Mouse (Mus musculus) kidney, postnatal 0 days (tissue): ENCODE results near the gene H2-D1. TPM values are rescaled to one million over a fixed set of nuclear protein-coding genes. Genes with fewer than 3 reads are reported as not detected.

Source experiments
- ATAC-seq: fragments of 200-750 bp; cut with Nextera tagmentation; replicated peaks from 2 replicates; pipeline ENCODE4 v1.8.0; 2017; ENCODE audit warnings: low read depth, moderate number of reproducible peaks, moderate TSS enrichment, moderate library complexity; ENCODE audit not compliant: low FRiP score
- DNase-seq: peaks from one replicate; pipeline ENCODE4 v3.0.0-alpha.2; 2016; ENCODE audit warnings: low spot score
- H3K27ac ChIP-seq: fragments of 300-500 bp; sonication (generic); 2 replicates; pipeline ENCODE4 v1.5.1; 2014; ENCODE audit warnings: mild to moderate bottlenecking
- H3K27me3 ChIP-seq: fragments of 300-500 bp; sonication (generic); 2 replicates; pipeline ENCODE4 v1.6.1; 2014; ENCODE audit warnings: low read length, mixed read lengths; ENCODE audit not compliant: insufficient read depth
- H3K36me3 ChIP-seq: fragments of 300-500 bp; sonication (generic); 2 replicates; pipeline ENCODE4 v1.6.1; 2014; ENCODE audit warnings: low read length, mixed read lengths; ENCODE audit not compliant: insufficient read depth
- H3K4me1 ChIP-seq: fragments of 300-500 bp; sonication (generic); replicated peaks from 2 replicates; pipeline ENCODE4 v1.6.1; 2014; ENCODE audit warnings: antibody characterized with exemption, low read length, mixed read lengths; ENCODE audit not compliant: insufficient read depth
- H3K4me2 ChIP-seq: fragments of 300-500 bp; sonication (generic); 2 replicates; pipeline ENCODE4 v1.6.1; 2014; ENCODE audit warnings: mild to moderate bottlenecking, low read length, moderate library complexity, mixed read lengths
- H3K4me3 ChIP-seq: fragments of 300-500 bp; sonication (generic); replicated peaks from 2 replicates; pipeline ENCODE4 v1.5.1; 2014; ENCODE audit warnings: low read depth, low read length
- H3K9ac ChIP-seq: fragments of 300-500 bp; sonication (generic); 2 replicates; pipeline ENCODE4 v1.6.1; 2014; ENCODE audit warnings: low read depth, low read length
- H3K9me3 ChIP-seq: fragments of 300-500 bp; sonication (generic); replicated peaks from 2 replicates; pipeline ENCODE4 v1.6.1; 2016; ENCODE audit warnings: low read length, inconsistent platforms, mixed read lengths
- CTCF ChIP-seq: IDR thresholded peaks from 2 replicates; pipeline ENCODE4 v1.5.1; 2016; ENCODE audit warnings: antibody characterized with exemption, low read depth, mild to moderate bottlenecking, moderate library complexity
- WGBS: fragments of 180-500 bp; shearing (Covaris S2); extraction: QIAGEN DNeasy Blood & Tissue Kit; methylation state at CpG from one replicate; pipeline ENCODE4 v1.1.7; 2014; 5-methylcytosine and 5-hydroxymethylcytosine counted together
- polyA plus RNA-seq: library from polyadenylated mRNA; unstranded; fragments of >200 nt; fragmentation: Nextera tagmentation; extraction: Ambion mirVana; gene quantifications from 2 replicates; pipeline ENCODE4 v1.2.1, GENCODE M21; 2015

H2-D1 gene
- polyA plus RNA-seq, 1 experiment from 2014 or later: 111 TPM

- no peaks in the 10 kb centered on the region for H3K9me3 ChIP-seq
- no peak overlapping the region for H3K4me2 ChIP-seq
- peaks cover 75% of the 10 kb centered on the region for H3K36me3 ChIP-seq
- H3K4me1 ChIP-seq: no peaks in the 10 kb centered on the region; the same call in 1 of the 2 replicates
- WGBS: 85% methylated on average over 3 of the region's 3 CpGs
- no peak overlapping the region for H3K27ac ChIP-seq
- H3K4me3 ChIP-seq: no peak overlapping the region
- H3K27me3 ChIP-seq: no peaks in the 10 kb centered on the region
- no peak for ATAC-seq
- TF ChIP-seq CTCF: no peak
- no peak overlapping the region for H3K9ac ChIP-seq
- DNase-seq: no peak
Observed at GRCm38 (mm10) chr17:35250348-35251120, 12.0 kb upstream of the H2-D1 start.

- no peak overlapping the region for H3K4me2 ChIP-seq
- H3K27ac ChIP-seq: no peak overlapping the region
- H3K27me3 ChIP-seq: no peaks in the 10 kb centered on the region
- TF ChIP-seq CTCF: no peak
- H3K4me1 ChIP-seq: no peaks in the 10 kb centered on the region; the same call in 1 of the 2 replicates
- WGBS: 78% methylated on average over 15 of the region's 15 CpGs
- H3K36me3 ChIP-seq: peaks cover 72% of the 10 kb centered on the region
- no peak overlapping the region for H3K4me3 ChIP-seq
- H3K9ac ChIP-seq: no peak overlapping the region
- no peak for DNase-seq
- ATAC-seq: no peak
- no peaks in the 10 kb centered on the region for H3K9me3 ChIP-seq
Observed at GRCm38 (mm10) chr17:35251162-35251719, 11.3 kb upstream of the H2-D1 start.

- DNase-seq (no peak), ATAC-seq (no peak)
- 69% methylated on average over 5 of the region's 5 CpGs for WGBS
- no peak for TF ChIP-seq CTCF
- H3K36me3 ChIP-seq: peaks cover 64% of the 10 kb centered on the region
- H3K9me3 ChIP-seq: no peaks in the 10 kb centered on the region
- no peak overlapping the region for H3K9ac ChIP-seq
- no peaks in the 10 kb centered on the region for H3K27me3 ChIP-seq
- H3K4me1 ChIP-seq: no peaks in the 10 kb centered on the region; the same call in 1 of the 2 replicates
- H3K4me3 ChIP-seq: no peak overlapping the region
- no peak overlapping the region; the same call in 1 of the 2 replicates for H3K27ac ChIP-seq
- no peak overlapping the region for H3K4me2 ChIP-seq
Observed at GRCm38 (mm10) chr17:35251981-35252380, 10.5 kb upstream of the H2-D1 start.

- Histone ChIP-seq H3K4me1 (no peaks in the 10 kb centered on the region), H3K27ac (no peak overlapping the region; the same call in 1 of the 2 replicates), H3K9me3 (no peaks in the 10 kb centered on the region), H3K4me3 (no peak overlapping the region), H3K27me3 (no peaks in the 10 kb centered on the region), H3K4me2 (no peak overlapping the region), H3K9ac (no peak overlapping the region), H3K36me3 (peaks cover 56% of the 10 kb centered on the region)
- TF ChIP-seq CTCF: 0 out of 2 replicates have a peak, but pooled peaks have one; percentile 2
- DNase-seq: no peak
- ATAC-seq: no peak
- 80% methylated on average over 18 of the region's 18 CpGs for WGBS
Observed at GRCm38 (mm10) chr17:35252619-35253292, 9.8 kb upstream of the H2-D1 start.

GRCm38 (mm10) chr17:35253293-35254093 lies 9.0 kb upstream of the H2-D1 start:
- 82% methylated on average over 32 of the region's 32 CpGs for WGBS
- H3K9ac ChIP-seq: no peak overlapping the region
- H3K4me2 ChIP-seq: no peak overlapping the region
- no peaks in the 10 kb centered on the region for H3K9me3 ChIP-seq
- peaks cover 53% of the 10 kb centered on the region for H3K36me3 ChIP-seq
- ATAC-seq: no peak; the same call in 1 of the 2 replicates
- H3K27ac ChIP-seq: no peak overlapping the region
- TF ChIP-seq CTCF: no peak
- H3K4me1 ChIP-seq: no peaks in the 10 kb centered on the region
- no peak overlapping the region for H3K4me3 ChIP-seq
- no peaks in the 10 kb centered on the region for H3K27me3 ChIP-seq
- DNase-seq: no peak
